Mouse (Mus musculus) heart, postnatal 0 days (tissue): Measurements from ENCODE around the gene Clcn3.

ENCODE experiments used
- CTCF ChIP-seq: IDR thresholded peaks from 2 replicates; pipeline ENCODE4 v1.5.1; 2016; ENCODE audit warnings: antibody characterized with exemption, control low read depth, low read depth
- EP300 ChIP-seq: IDR thresholded peaks from 2 replicates; pipeline ENCODE4 v1.6.1; 2016; ENCODE audit warnings: antibody characterized with exemption, low read depth

DNA sequence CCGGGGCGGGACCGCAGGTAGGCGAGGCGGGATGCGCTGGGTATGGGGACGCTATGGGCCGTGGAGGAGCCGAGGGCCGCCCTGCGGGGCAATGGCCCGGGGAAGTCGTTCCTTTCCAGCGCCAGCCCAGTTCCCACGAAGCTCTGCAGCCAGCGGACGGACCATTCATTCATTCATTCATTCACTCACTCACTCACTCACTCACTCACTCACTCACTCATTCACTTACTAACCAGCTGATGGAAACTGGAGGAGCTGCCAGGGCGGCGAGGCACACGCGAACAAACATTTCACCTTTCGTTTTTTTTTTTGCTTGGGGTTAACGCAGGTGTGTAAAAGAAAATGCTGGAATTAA lies 92.6 kb downstream of the Clcn3 start:
- TF ChIP-seq CTCF = no peak
- TF ChIP-seq EP300 = no peak
